Mouse (Mus musculus) brain, embryonic 14.5 days (tissue): ENCODE data around the gene Zfp28.

Source experiments
- CTCF ChIP-seq: fragments of 200-500 bp; IDR thresholded peaks from 2 replicates; pipeline ENCODE4 v1.5.1; 2012; ENCODE audit warnings: inconsistent platforms, mild to moderate bottlenecking, moderate library complexity, borderline replicate concordance; ENCODE audit not compliant: insufficient read depth, insufficient read length; ENCODE audit errors: extremely low read depth
- POLR2A ChIP-seq: fragments of 200-500 bp; IDR thresholded peaks from 2 replicates; pipeline ENCODE4 v1.6.1; 2012; ENCODE audit warnings: mild to moderate bottlenecking, inconsistent platforms, borderline replicate concordance; ENCODE audit not compliant: poor library complexity, insufficient read depth, insufficient read length, severe bottlenecking; ENCODE audit errors: extremely low read depth

GRCm38 (mm10) chr7:6369460-6369859 is 13.6 kb upstream of the Zfp28 start:
- TF ChIP-seq CTCF (no peak), POLR2A (no peak)
